Mouse (Mus musculus) midbrain, embryonic 12.5 days (tissue): ENCODE data around the gene Rps25. TPM values are rescaled to one million over a fixed set of nuclear protein-coding genes. Genes with fewer than 3 reads are reported as not detected.
A peak's percentile ranks its signal among the peaks of the same experiment; 100 is the strongest.

Source experiments
- ATAC-seq: fragments of 200-750 bp; cut with Nextera tagmentation; 2 replicates; pipeline ENCODE4 v1.8.0; 2017; ENCODE audit warnings: low read depth, moderate TSS enrichment, moderate library complexity; ENCODE audit not compliant: low FRiP score
- H3K27ac ChIP-seq: fragments of 300-500 bp; sonication (generic); replicated peaks from 2 replicates; pipeline ENCODE4 v1.5.1; 2016; ENCODE audit warnings: mild to moderate bottlenecking
- H3K27me3 ChIP-seq: fragments of 300-500 bp; sonication (generic); 2 replicates; pipeline ENCODE4 v1.6.1; 2016; ENCODE audit warnings: mild to moderate bottlenecking
- H3K36me3 ChIP-seq: fragments of 300-500 bp; sonication (generic); 2 replicates; pipeline ENCODE4 v1.6.1; 2016
- H3K4me1 ChIP-seq: fragments of 300-500 bp; sonication (generic); 2 replicates; pipeline ENCODE4 v1.6.1; 2016
- H3K4me2 ChIP-seq: fragments of 300-500 bp; sonication (generic); replicated peaks from 2 replicates; pipeline ENCODE4 v1.6.1; 2016; ENCODE audit warnings: mild to moderate bottlenecking, moderate library complexity
- H3K4me3 ChIP-seq: fragments of 300-500 bp; sonication (generic); 2 replicates; pipeline ENCODE4 v1.5.1; 2016; ENCODE audit warnings: mild to moderate bottlenecking
- H3K9ac ChIP-seq: fragments of 300-500 bp; sonication (generic); replicated peaks from 2 replicates; pipeline ENCODE4 v1.6.1; 2016; ENCODE audit warnings: mild to moderate bottlenecking, moderate library complexity
- H3K9me3 ChIP-seq: fragments of 300-500 bp; sonication (generic); 2 replicates; pipeline ENCODE4 v1.6.1; 2016; ENCODE audit warnings: mild to moderate bottlenecking
- WGBS: fragments of 180-500 bp; shearing (Covaris S2); methylation state at CpG from one replicate; pipeline ENCODE4 v1.1.7; 2016; 5-methylcytosine and 5-hydroxymethylcytosine counted together
- polyA plus RNA-seq: library from polyadenylated mRNA; unstranded; fragments of >200 nt; fragmentation: Nextera tagmentation; extraction: Ambion mirVana; gene quantifications from 2 replicates; pipeline ENCODE4 v1.2.1, GENCODE M21; 2016

Gene Rps25
- polyA plus RNA-seq, 1 experiment from 2014 or later, result 1,381 TPM

DNA sequence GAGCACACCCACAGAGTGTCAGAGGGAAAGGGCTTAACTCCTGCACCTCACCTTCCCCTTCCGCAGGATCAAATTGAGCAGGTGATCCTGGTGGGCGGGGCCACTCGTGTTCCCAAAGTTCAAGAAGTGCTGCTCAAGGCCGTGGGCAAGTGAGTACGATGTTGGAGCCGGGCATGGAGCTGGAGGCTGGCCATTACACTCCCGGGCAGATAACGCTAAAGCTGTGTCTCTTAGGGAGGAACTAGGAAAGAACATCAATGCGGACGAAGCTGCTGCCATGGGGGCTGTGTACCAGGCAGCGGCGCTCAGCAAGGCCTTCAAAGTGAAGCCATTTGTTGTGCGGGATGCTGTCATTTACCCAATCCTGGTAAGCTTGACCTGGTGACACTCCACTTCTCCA is 22.3 kb upstream of the Rps25 start:
- no peak overlapping the region for H3K4me3 ChIP-seq
- no peak overlapping the region for H3K9ac ChIP-seq
- H3K4me2 ChIP-seq, result no peak overlapping the region
- peaks cover 89% of the 10 kb centered on the region for H3K36me3 ChIP-seq
- no peaks in the 10 kb centered on the region for H3K9me3 ChIP-seq
- WGBS, result 95% methylated on average over 13 of the region's 13 CpGs
- no peaks in the 10 kb centered on the region for H3K27me3 ChIP-seq
- H3K27ac ChIP-seq, result no peak overlapping the region
- no peak for ATAC-seq
- peaks cover 15% of the 10 kb centered on the region for H3K4me1 ChIP-seq

- Histone ChIP-seq H3K36me3 (peaks cover 95% of the 10 kb centered on the region), H3K9ac (no peak overlapping the region), H3K27me3 (no peaks in the 10 kb centered on the region), H3K4me2 (no peak overlapping the region), H3K27ac (no peak overlapping the region), H3K9me3 (no peaks in the 10 kb centered on the region), H3K4me1 (no peaks in the 10 kb centered on the region), H3K4me3 (no peak overlapping the region)
- WGBS, result 86% methylated on average over 3 of the region's 3 CpGs
- no peak for ATAC-seq
These were observed 19.7 kb upstream of the Rps25 start for GRCm38 (mm10) chr9:44387221-44387620.

GRCm38 (mm10) chr9:44389273-44389672 is 17.7 kb upstream of the Rps25 start:
- peaks cover 80% of the 10 kb centered on the region for H3K36me3 ChIP-seq
- WGBS, result 63% methylated on average over 8 of the region's 8 CpGs
- H3K4me3 ChIP-seq, result no peak overlapping the region
- no peaks in the 10 kb centered on the region for H3K4me1 ChIP-seq
- 0 out of 2 replicates have a peak overlapping the region, but pooled peaks have one; percentile 15 for H3K27ac ChIP-seq
- H3K27me3 ChIP-seq, result no peaks in the 10 kb centered on the region
- H3K9ac ChIP-seq, result no peak overlapping the region
- no peak overlapping the region for H3K4me2 ChIP-seq
- no peak for ATAC-seq
- no peaks in the 10 kb centered on the region for H3K9me3 ChIP-seq

GRCm38 (mm10) chr9:44391466-44391865 is 15.5 kb upstream of the Rps25 start:
- H3K4me1 ChIP-seq, result 0 out of 2 replicates have a peak, but pooled peaks cover 3% of the 10 kb centered on the region
- H3K4me2 ChIP-seq, result no peak overlapping the region
- no peak overlapping the region for H3K27ac ChIP-seq
- H3K36me3 ChIP-seq, result peaks cover 58% of the 10 kb centered on the region
- no peaks in the 10 kb centered on the region for H3K9me3 ChIP-seq
- no peak for ATAC-seq
- WGBS, result 38% methylated on average over 4 of the region's 4 CpGs
- no peak overlapping the region for H3K9ac ChIP-seq
- H3K27me3 ChIP-seq, result no peaks in the 10 kb centered on the region; the same call in 1 of the 2 replicates
- H3K4me3 ChIP-seq, result no peak overlapping the region

GRCm38 (mm10) chr9:44396684-44397411 is 10.1 kb upstream of the Rps25 start, which contains the start of gene Slc37a4:
Gene Slc37a4 (plus strand): TSS chr9:44396852.
- Histone ChIP-seq H3K27ac (peak within 1 kb of the TSS; percentile 78), H3K4me3 (peak within 1 kb of the TSS; percentile 73), H3K36me3 (peaks cover 24% of the 10 kb centered on the region), H3K4me2 (peak within 1 kb of the TSS; percentile 92), H3K9ac (peak within 1 kb of the TSS; percentile 79), H3K4me1 (peaks cover 21% of the 10 kb centered on the region), H3K9me3 (no peaks in the 10 kb centered on the region), H3K27me3 (peaks cover 10% of the 10 kb centered on the region)
- WGBS, result under 1% methylated on average over 42 of the region's 43 CpGs
- peak; percentile 99 for ATAC-seq

DNA sequence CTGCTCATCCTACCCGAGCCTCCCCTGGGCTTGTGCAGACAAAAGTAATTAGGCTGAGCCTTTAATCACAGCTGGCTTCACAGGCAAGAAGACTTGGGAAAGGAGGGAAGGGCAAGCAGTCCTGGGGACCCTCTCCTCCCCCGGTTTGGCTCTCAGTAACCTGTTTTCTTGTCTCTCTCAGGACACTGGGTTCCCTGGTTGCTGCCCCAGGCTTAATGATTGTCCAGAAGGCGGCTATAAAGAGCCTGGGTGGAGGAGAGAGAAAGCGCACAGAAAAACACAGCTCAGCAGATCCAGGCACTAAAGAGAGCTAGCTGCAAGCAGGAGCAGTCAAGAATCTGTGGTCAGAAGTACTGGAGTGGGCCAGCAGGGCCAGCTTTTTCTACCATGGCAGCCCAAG is 8.9 kb upstream of the Rps25 start:
- Histone ChIP-seq H3K4me3 (peak overlapping the region; percentile 73; the same call in 1 of the 2 replicates), H3K9ac (peak overlapping the region; percentile 79), H3K9me3 (no peaks in the 10 kb centered on the region), H3K27me3 (peaks cover 10% of the 10 kb centered on the region), H3K4me2 (peak overlapping the region; percentile 92), H3K4me1 (peaks cover 21% of the 10 kb centered on the region), H3K27ac (peak overlapping the region; percentile 61), H3K36me3 (peaks cover 29% of the 10 kb centered on the region)
- ATAC-seq, result no peak
- 13% methylated on average over 4 of the region's 4 CpGs for WGBS

GRCm38 (mm10) chr9:44398551-44398950 is 8.4 kb upstream of the Rps25 start:
- peak overlapping the region; percentile 79 for H3K9ac ChIP-seq
- H3K36me3 ChIP-seq, result peaks cover 33% of the 10 kb centered on the region
- peaks cover 21% of the 10 kb centered on the region for H3K4me1 ChIP-seq
- no peaks in the 10 kb centered on the region for H3K9me3 ChIP-seq
- peaks cover 10% of the 10 kb centered on the region for H3K27me3 ChIP-seq
- whole genome bisulfite sequencing, result 82% methylated on average over 9 of the region's 9 CpGs
- ATAC-seq, result no peak
- H3K4me3 ChIP-seq, result no peak overlapping the region
- H3K27ac ChIP-seq, result peak overlapping the region; percentile 61
- peak overlapping the region; percentile 92 for H3K4me2 ChIP-seq

DNA sequence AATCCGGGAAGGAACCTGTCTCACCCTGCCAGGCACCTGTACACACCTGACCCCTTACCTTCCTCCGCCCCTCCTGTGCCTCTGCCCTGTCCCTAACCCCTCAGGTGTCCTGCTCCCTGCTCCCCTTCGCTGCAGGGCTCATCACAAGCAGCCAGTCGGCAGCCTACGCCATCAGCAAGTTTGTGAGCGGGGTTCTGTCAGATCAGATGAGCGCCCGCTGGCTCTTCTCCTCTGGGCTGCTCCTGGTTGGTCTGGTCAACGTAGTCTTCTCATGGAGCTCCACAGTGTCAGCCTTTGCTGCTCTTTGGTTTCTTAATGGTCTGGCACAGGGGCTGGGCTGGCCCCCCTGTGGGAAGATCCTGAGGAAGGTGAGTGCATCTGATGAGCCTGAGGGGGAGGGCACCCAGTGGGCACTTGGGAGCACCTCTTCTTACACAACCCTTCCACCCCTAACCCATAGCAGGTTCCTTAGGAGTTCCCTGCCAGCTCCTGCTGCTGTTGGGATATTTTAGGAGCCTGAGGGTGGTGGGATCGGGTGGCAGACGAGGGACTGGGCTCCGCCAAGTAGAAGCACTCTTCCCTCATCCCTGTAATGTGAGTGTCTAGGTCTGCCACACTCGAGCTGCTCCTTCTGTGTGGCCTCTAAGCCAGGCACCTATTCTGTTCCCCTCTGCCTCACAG is 7.7 kb upstream of the Rps25 start:
- no peak overlapping the region for H3K4me3 ChIP-seq
- H3K9ac ChIP-seq, result no peak overlapping the region
- no peaks in the 10 kb centered on the region for H3K9me3 ChIP-seq
- no peak overlapping the region for H3K4me2 ChIP-seq
- 86% methylated on average over 13 of the region's 13 CpGs for WGBS
- peaks cover 40% of the 10 kb centered on the region for H3K36me3 ChIP-seq
- ATAC-seq, result no peak
- peaks cover 21% of the 10 kb centered on the region for H3K4me1 ChIP-seq
- H3K27me3 ChIP-seq, result peaks cover 10% of the 10 kb centered on the region
- H3K27ac ChIP-seq, result no peak overlapping the region

DNA sequence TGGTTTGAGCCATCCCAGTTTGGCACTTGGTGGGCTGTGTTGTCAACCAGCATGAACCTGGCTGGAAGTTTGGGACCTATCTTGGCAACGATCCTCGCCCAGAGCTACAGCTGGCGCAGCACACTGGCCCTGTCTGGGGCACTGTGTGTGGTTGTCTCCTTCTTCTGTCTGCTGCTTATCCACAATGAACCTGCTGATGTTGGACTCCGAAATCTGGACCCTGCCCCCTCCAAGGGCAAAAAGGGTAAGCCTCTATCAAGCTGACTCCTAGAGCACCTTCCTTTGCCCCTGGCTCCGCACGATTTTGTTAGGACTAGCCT is 7.2 kb upstream of the Rps25 start:
- Histone ChIP-seq H3K4me1 (peaks cover 21% of the 10 kb centered on the region), H3K9ac (no peak overlapping the region), H3K9me3 (no peaks in the 10 kb centered on the region), H3K4me3 (no peak overlapping the region), H3K27me3 (peaks cover 10% of the 10 kb centered on the region), H3K27ac (no peak overlapping the region), H3K4me2 (no peak overlapping the region), H3K36me3 (peaks cover 45% of the 10 kb centered on the region)
- no peak for ATAC-seq
- WGBS, result 93% methylated on average over 6 of the region's 6 CpGs

- Histone ChIP-seq H3K4me2 (no peak overlapping the region), H3K4me1 (peaks cover 29% of the 10 kb centered on the region), H3K27ac (no peak overlapping the region), H3K9ac (no peak overlapping the region), H3K36me3 (peaks cover 55% of the 10 kb centered on the region), H3K27me3 (peaks cover 10% of the 10 kb centered on the region), H3K9me3 (no peaks in the 10 kb centered on the region), H3K4me3 (no peak overlapping the region)
- 89% methylated on average over 4 of the region's 4 CpGs for WGBS
- no peak for ATAC-seq
These were observed 5.9 kb upstream of the Rps25 start for GRCm38 (mm10) chr9:44401081-44401480.

DNA sequence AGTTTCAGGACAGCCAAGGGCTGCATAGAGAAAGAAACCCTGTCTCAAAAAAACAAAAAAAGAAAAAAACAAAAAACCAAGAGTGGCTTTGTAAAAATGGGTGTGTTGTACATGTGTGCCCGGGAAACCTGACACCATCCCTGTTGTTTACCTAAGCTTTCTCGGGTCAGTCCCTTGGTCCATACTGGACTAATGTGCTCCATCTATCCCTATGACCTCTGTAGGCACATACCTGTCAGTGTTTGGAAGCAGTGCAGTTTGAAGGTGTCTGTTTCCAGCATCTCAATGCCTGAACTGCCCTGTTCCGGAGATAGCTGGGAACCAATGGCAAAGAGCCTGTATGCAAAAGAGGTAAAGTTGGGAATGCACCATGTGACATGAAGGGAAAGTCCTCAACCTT is 1.9 kb upstream of the Rps25 start:
- WGBS, result 91% methylated on average over 3 of the region's 3 CpGs
- no peak overlapping the region for H3K9ac ChIP-seq

DNA sequence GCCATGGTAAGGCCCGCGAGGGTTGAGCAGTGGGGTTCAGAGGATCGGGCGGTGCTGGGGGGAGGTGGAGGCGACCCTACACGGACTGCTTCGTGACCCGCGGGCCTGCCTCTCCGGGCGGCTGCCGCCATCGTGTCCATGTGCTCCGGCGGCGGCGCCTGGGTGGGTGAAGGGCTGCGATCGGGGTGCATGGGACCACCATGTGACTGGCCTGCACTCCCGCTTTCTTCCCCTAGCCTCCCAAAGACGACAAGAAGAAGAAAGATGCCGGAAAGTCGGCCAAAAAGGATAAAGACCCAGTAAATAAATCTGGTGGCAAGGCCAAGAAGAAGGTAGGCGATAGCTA is 786 bp downstream of the Rps25 start:
- Histone ChIP-seq H3K27me3 (no peaks in the 10 kb centered on the region), H3K9me3 (no peaks in the 10 kb centered on the region), H3K4me1 (peaks cover 20% of the 10 kb centered on the region), H3K36me3 (peaks cover 68% of the 10 kb centered on the region), H3K27ac (peak overlapping the region; percentile 90), H3K4me3 (peak overlapping the region; percentile 81), H3K4me2 (peak overlapping the region; percentile 80), H3K9ac (peak overlapping the region; percentile 81)
- no peak for ATAC-seq
- WGBS, result 0% methylated on average over 24 of the region's 24 CpGs

More for the DNA sequence above, 1.9 kb upstream of the Rps25 start:
- ATAC-seq, result no peak
- Histone ChIP-seq H3K4me2 (no peak overlapping the region), H3K36me3 (peaks cover 68% of the 10 kb centered on the region), H3K4me1 (peaks cover 20% of the 10 kb centered on the region), H3K27ac (no peak overlapping the region), H3K27me3 (no peaks in the 10 kb centered on the region), H3K4me3 (no peak overlapping the region), H3K9me3 (no peaks in the 10 kb centered on the region)
